Mouse (Mus musculus): ENCODE results near the gene Cpb2. TPM values are rescaled to one million over a fixed set of nuclear protein-coding genes. Genes with fewer than 3 reads are reported as not detected.
A peak's percentile ranks its signal among the peaks of the same experiment; 100 is the strongest.

Gene Cpb2
- total and polyA plus RNA-seq, 3 experiments = not detected

- TF ChIP-seq POLR2AphosphoS5 (IDR thresholded peaks at IDR 0.05; ENCODE audit: insufficient replicate concordance, low read depth, low read length) (no peak), CTCF (IDR thresholded peaks at IDR 0.05; ENCODE audit: low read depth, low read length) (no peak), TAL1 (conservative IDR thresholded peaks at IDR 0.05; ENCODE audit: low read depth, low read length) (no peak), GATA1 (IDR thresholded peaks at IDR 0.05; ENCODE audit: borderline replicate concordance, low read length) (no peak)
- DNase-seq (ENCODE audit: low spot score) = no peak
Observed at GRCm38 (mm10) chr14:75222386-75222785, 19.7 kb upstream of the Cpb2 start.

DNA sequence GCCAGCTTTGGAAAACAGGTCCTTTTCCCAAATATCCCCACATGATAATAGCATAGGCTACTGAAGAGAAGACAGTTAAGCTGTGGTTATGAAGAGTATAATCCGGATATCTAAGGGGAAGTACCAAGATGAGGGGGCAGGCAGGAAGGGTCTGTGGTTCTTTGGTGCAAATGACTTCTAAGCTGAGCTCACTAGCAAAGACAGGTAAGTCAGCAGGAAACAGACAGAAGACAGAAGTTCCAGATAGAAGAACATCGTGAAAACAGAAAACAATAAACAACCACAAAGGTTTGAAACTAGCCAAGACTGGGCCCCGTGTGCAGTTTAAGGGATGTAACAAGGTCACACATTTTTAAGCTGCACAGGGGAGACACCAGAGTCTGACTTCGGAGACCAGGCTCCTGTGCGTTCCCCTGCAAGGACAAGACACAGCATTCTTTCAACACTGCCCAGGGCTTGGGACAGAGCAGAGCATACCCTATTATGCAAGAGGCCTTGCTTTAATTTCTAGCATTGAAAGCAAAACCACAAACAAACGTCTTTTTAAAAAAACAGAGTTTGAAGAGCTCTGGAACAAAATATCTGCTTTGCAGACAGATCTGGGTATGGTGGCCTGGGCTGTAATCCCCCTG, 14.5 kb upstream of the Cpb2 start:
- DNase-seq (ENCODE audit: low spot score) (no peak), ATAC-seq (ENCODE audit: extremely low read depth, insufficient number of reproducible peaks, low FRiP score, poor library complexity, severe bottlenecking) (no peak)
- no peak overlapping the region for H3K4me3 ChIP-seq (ENCODE audit: low read depth, low read length)
- no peaks in the 10 kb centered on the region for H3K27me3 ChIP-seq (ENCODE audit: insufficient read depth, low read length)
- H3K4me1 ChIP-seq (ENCODE audit: insufficient read depth, low read depth, low read length) = no peaks in the 10 kb centered on the region
- H3K36me3 ChIP-seq (replicated peaks) = no peaks in the 10 kb centered on the region
- no peaks in the 10 kb centered on the region for H3K9me3 ChIP-seq (replicated peaks)
- no peak for TF ChIP-seq GATA1 (IDR thresholded peaks at IDR 0.05; ENCODE audit: borderline replicate concordance, low read length)
- TF ChIP-seq POLR2AphosphoS5 (IDR thresholded peaks at IDR 0.05; ENCODE audit: insufficient replicate concordance, low read depth, low read length) = no peak
- no peak for TF ChIP-seq TAL1 (conservative IDR thresholded peaks at IDR 0.05; ENCODE audit: low read depth, low read length)
- no peak for TF ChIP-seq CTCF (IDR thresholded peaks at IDR 0.05; ENCODE audit: low read depth, low read length)
- no peak for TF ChIP-seq GATA2 (IDR thresholded peaks at IDR 0.05; ENCODE audit: borderline replicate concordance, low read depth, low read length)

More at GRCm38 (mm10) chr14:75222386-75222785, 19.7 kb upstream of the Cpb2 start:
- Histone ChIP-seq H3K36me3 (replicated peaks) (no peaks in the 10 kb centered on the region), H3K4me3 (ENCODE audit: low read depth, low read length) (no peak overlapping the region), H3K9me3 (replicated peaks) (no peaks in the 10 kb centered on the region), H3K4me1 (ENCODE audit: insufficient read depth, low read depth, low read length) (no peaks in the 10 kb centered on the region), H3K27me3 (ENCODE audit: insufficient read depth, low read length) (no peaks in the 10 kb centered on the region)
- ATAC-seq (ENCODE audit: extremely low read depth, insufficient number of reproducible peaks, low FRiP score, poor library complexity, severe bottlenecking) = no peak

DNA sequence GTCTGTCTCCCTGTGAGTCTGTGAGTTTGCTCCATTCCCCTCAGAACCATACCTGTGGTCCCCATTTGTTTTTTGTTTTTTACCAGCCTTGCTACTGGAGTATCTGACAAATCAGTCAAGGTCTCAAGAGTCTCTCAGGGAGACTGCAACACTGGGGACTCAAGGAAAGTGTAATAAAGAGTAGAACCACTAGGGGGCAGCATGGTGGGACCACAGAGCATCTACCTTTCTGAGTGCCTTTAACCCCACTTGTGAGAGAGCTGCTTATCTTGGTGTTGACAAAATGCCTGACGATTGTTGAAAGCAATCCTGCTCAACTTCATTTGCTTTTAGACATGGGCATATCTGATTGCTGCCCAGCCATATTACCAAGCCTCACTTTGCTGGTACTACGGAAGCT, 12.3 kb upstream of the Cpb2 start:
- no peak for DNase-seq (ENCODE audit: low spot score)
- Histone ChIP-seq H3K4me3 (ENCODE audit: low read depth, low read length) (no peak overlapping the region), H3K36me3 (replicated peaks) (no peaks in the 10 kb centered on the region), H3K27me3 (ENCODE audit: insufficient read depth, low read length) (no peaks in the 10 kb centered on the region), H3K4me1 (ENCODE audit: insufficient read depth, low read depth, low read length) (no peaks in the 10 kb centered on the region), H3K9me3 (replicated peaks) (no peaks in the 10 kb centered on the region)
- no peak for TF ChIP-seq GATA1 (IDR thresholded peaks at IDR 0.05; ENCODE audit: borderline replicate concordance, low read length)
- TF ChIP-seq GATA2 (IDR thresholded peaks at IDR 0.05; ENCODE audit: borderline replicate concordance, low read depth, low read length) = no peak
- TF ChIP-seq CTCF (IDR thresholded peaks at IDR 0.05; ENCODE audit: low read depth, low read length) = peak; percentile 55
- TF ChIP-seq TAL1 (conservative IDR thresholded peaks at IDR 0.05; ENCODE audit: low read depth, low read length) = no peak
- no peak for TF ChIP-seq POLR2AphosphoS5 (IDR thresholded peaks at IDR 0.05; ENCODE audit: insufficient replicate concordance, low read depth, low read length)
- ATAC-seq (ENCODE audit: extremely low read depth, insufficient number of reproducible peaks, low FRiP score, poor library complexity, severe bottlenecking) = peak; percentile 45

GRCm38 (mm10) chr14:75233070-75233469, 9.0 kb upstream of the Cpb2 start:
- H3K9me3 ChIP-seq (replicated peaks) = no peaks in the 10 kb centered on the region
- no peak for TF ChIP-seq GATA1 (IDR thresholded peaks at IDR 0.05; ENCODE audit: borderline replicate concordance, low read length)
- TF ChIP-seq GATA2 (IDR thresholded peaks at IDR 0.05; ENCODE audit: borderline replicate concordance, low read depth, low read length) = no peak
- no peak for TF ChIP-seq CTCF (IDR thresholded peaks at IDR 0.05; ENCODE audit: low read depth, low read length)
- no peak for TF ChIP-seq TAL1 (conservative IDR thresholded peaks at IDR 0.05; ENCODE audit: low read depth, low read length)
- TF ChIP-seq POLR2AphosphoS5 (IDR thresholded peaks at IDR 0.05; ENCODE audit: insufficient replicate concordance, low read depth, low read length) = no peak
- H3K4me3 ChIP-seq (ENCODE audit: low read depth, low read length) = no peak overlapping the region
- no peaks in the 10 kb centered on the region for H3K27me3 ChIP-seq (ENCODE audit: insufficient read depth, low read length)
- no peaks in the 10 kb centered on the region for H3K4me1 ChIP-seq (ENCODE audit: insufficient read depth, low read depth, low read length)
- H3K36me3 ChIP-seq (replicated peaks) = no peaks in the 10 kb centered on the region
- DNase-seq (ENCODE audit: low spot score) (no peak), ATAC-seq (ENCODE audit: extremely low read depth, insufficient number of reproducible peaks, low FRiP score, poor library complexity, severe bottlenecking) (no peak)

GRCm38 (mm10) chr14:75235552-75235951, 6.5 kb upstream of the Cpb2 start:
- TF ChIP-seq CTCF (IDR thresholded peaks at IDR 0.05; ENCODE audit: low read depth, low read length) = no peak
- no peaks in the 10 kb centered on the region for H3K4me1 ChIP-seq (ENCODE audit: insufficient read depth, low read depth, low read length)
- no peaks in the 10 kb centered on the region for H3K36me3 ChIP-seq (replicated peaks)
- DNase-seq (ENCODE audit: low spot score) (no peak), ATAC-seq (ENCODE audit: extremely low read depth, insufficient number of reproducible peaks, low FRiP score, poor library complexity, severe bottlenecking) (no peak)
- H3K4me3 ChIP-seq (ENCODE audit: low read depth, low read length) = no peak overlapping the region
- H3K9me3 ChIP-seq (replicated peaks) = no peaks in the 10 kb centered on the region
- H3K27me3 ChIP-seq (ENCODE audit: insufficient read depth, low read length) = no peaks in the 10 kb centered on the region

GRCm38 (mm10) chr14:75235955-75236635, 6.0 kb upstream of the Cpb2 start:
- Histone ChIP-seq H3K9me3 (replicated peaks) (no peaks in the 10 kb centered on the region), H3K36me3 (replicated peaks) (no peaks in the 10 kb centered on the region), H3K27me3 (ENCODE audit: insufficient read depth, low read length) (no peaks in the 10 kb centered on the region), H3K4me1 (ENCODE audit: insufficient read depth, low read depth, low read length) (no peaks in the 10 kb centered on the region), H3K4me3 (ENCODE audit: low read depth, low read length) (no peak overlapping the region)
- ATAC-seq (ENCODE audit: extremely low read depth, insufficient number of reproducible peaks, low FRiP score, poor library complexity, severe bottlenecking) = no peak
- DNase-seq (ENCODE audit: low spot score) = no peak
- TF ChIP-seq POLR2AphosphoS5 (IDR thresholded peaks at IDR 0.05; ENCODE audit: insufficient replicate concordance, low read depth, low read length) = no peak
- no peak for TF ChIP-seq GATA1 (IDR thresholded peaks at IDR 0.05; ENCODE audit: borderline replicate concordance, low read length)
- no peak for TF ChIP-seq CTCF (IDR thresholded peaks at IDR 0.05; ENCODE audit: low read depth, low read length)
- TF ChIP-seq TAL1 (conservative IDR thresholded peaks at IDR 0.05; ENCODE audit: low read depth, low read length) = no peak
- no peak for TF ChIP-seq GATA2 (IDR thresholded peaks at IDR 0.05; ENCODE audit: borderline replicate concordance, low read depth, low read length)
